Mouse (Mus musculus) embryonic facial prominence, embryonic 15.5 days (tissue): ENCODE measurements around the gene Parp4. TPM values are rescaled to one million over a fixed set of nuclear protein-coding genes. Genes with fewer than 3 reads are reported as not detected.

Experiments used
- ATAC-seq: fragments of 200-750 bp; cut with Nextera tagmentation; 2 replicates; pipeline ENCODE4 v1.8.0; 2017; ENCODE audit warnings: low read depth, moderate TSS enrichment; ENCODE audit not compliant: insufficient number of reproducible peaks, low FRiP score, low TSS enrichment
- H3K27ac ChIP-seq: fragments of 300-500 bp; sonication (generic); replicated peaks from 2 replicates; pipeline ENCODE4 v1.5.1; 2015; ENCODE audit warnings: mild to moderate bottlenecking, inconsistent platforms
- H3K27me3 ChIP-seq: fragments of 300-500 bp; sonication (generic); 2 replicates; pipeline ENCODE4 v1.6.1; 2015; ENCODE audit warnings: inconsistent platforms
- H3K36me3 ChIP-seq: fragments of 300-500 bp; sonication (generic); 2 replicates; pipeline ENCODE4 v1.6.1; 2015; ENCODE audit warnings: mild to moderate bottlenecking, inconsistent platforms
- H3K4me1 ChIP-seq: fragments of 300-500 bp; sonication (generic); 2 replicates; pipeline ENCODE4 v1.6.1; 2015; ENCODE audit warnings: inconsistent platforms
- H3K4me2 ChIP-seq: fragments of 300-500 bp; sonication (generic); replicated peaks from 2 replicates; pipeline ENCODE4 v1.6.1; 2015; ENCODE audit warnings: mild to moderate bottlenecking, inconsistent platforms
- H3K4me3 ChIP-seq: fragments of 300-500 bp; sonication (generic); replicated peaks from 2 replicates; pipeline ENCODE4 v1.5.1; 2015; ENCODE audit warnings: mild to moderate bottlenecking, inconsistent platforms
- H3K9ac ChIP-seq: fragments of 300-500 bp; sonication (generic); 2 replicates; pipeline ENCODE4 v1.6.1; 2015; ENCODE audit warnings: inconsistent platforms
- H3K9me3 ChIP-seq: fragments of 300-500 bp; sonication (generic); replicated peaks from 2 replicates; pipeline ENCODE4 v1.6.1; 2016; ENCODE audit warnings: inconsistent platforms
- WGBS: fragments of 180-500 bp; shearing (Covaris S2); methylation state at CpG from one replicate; pipeline ENCODE4 v1.1.7; 2015; 5-methylcytosine and 5-hydroxymethylcytosine counted together
- polyA plus RNA-seq: library from polyadenylated mRNA; unstranded; fragments of >200 nt; fragmentation: Nextera tagmentation; extraction: Ambion mirVana; gene quantifications from 2 replicates; pipeline ENCODE4 v1.2.1, GENCODE M21; 2015

The Parp4 gene
- polyA plus RNA-seq, result 4.2 and 4.7 TPM in 2 replicates

DNA sequence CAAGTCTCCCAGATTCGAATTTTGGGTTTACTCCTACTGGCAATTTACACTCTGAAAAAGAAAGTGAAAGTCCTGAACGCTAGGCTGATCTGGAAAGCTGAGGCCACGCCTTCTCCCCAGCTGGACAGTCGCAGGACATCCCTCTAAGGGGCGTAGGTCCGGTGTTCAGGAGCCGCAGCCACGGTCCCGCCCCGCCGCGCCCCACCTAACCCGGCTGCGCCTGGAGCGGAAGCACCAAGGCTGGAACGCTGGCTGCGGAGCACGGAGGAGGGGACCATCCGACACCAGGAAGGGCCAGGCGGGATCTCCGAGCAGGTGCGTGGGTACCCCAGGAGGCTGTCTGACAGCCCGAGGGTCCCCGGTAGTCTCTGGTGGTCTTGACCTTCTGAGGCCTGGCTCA is at the start of gene Parp4, which contains the start of gene Cenpj:
TSS of gene Parp4 (plus strand) at position 204 of the 400 bp plus-strand sequence.
TSS of gene Cenpj (minus strand) at position 10 of the 400 bp plus-strand sequence.
- Histone ChIP-seq H3K4me2 (peak within 1 kb of the TSS; percentile 76), H3K36me3 (no peaks in the 10 kb centered on the region), H3K9ac (peak within 1 kb of the TSS; percentile 48), H3K9me3 (no peaks in the 10 kb centered on the region), H3K4me3 (peak within 1 kb of the TSS; percentile 60), H3K4me1 (peaks cover 11% of the 10 kb centered on the region), H3K27ac (0 out of 2 replicates have a peak within 1 kb of the TSS, but pooled peaks have one; percentile 44), H3K27me3 (no peaks in the 10 kb centered on the region)
- 2% methylated on average over 24 of the region's 24 CpGs for WGBS
- ATAC-seq, result no peak

DNA sequence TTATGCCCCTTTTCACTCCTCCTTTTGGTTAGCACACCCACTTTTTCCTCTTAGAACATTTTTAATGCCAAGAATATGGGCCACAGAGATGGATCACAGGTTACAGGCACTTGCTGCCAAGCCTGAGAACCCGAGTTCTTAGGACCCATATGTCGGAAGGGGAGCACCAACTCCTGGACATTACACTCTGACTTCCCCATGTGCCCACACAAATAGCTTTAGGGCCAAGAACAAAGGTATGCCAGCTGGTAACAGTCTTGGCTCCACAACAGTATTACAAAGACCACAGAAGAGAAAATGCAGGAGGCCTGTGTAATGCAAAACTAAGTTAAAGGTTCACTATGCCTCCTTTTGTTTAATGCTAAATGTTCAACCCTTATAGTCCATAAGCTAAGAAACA is 44.6 kb upstream of the Parp4 start:
- Histone ChIP-seq H3K9ac (no peak overlapping the region), H3K4me3 (no peak overlapping the region), H3K4me1 (no peaks in the 10 kb centered on the region), H3K4me2 (no peak overlapping the region), H3K9me3 (no peaks in the 10 kb centered on the region), H3K36me3 (peaks cover 28% of the 10 kb centered on the region), H3K27me3 (no peaks in the 10 kb centered on the region), H3K27ac (no peak overlapping the region)
- no peak for ATAC-seq
- WGBS, result 79% methylated on average over 2 of the region's 2 CpGs

DNA sequence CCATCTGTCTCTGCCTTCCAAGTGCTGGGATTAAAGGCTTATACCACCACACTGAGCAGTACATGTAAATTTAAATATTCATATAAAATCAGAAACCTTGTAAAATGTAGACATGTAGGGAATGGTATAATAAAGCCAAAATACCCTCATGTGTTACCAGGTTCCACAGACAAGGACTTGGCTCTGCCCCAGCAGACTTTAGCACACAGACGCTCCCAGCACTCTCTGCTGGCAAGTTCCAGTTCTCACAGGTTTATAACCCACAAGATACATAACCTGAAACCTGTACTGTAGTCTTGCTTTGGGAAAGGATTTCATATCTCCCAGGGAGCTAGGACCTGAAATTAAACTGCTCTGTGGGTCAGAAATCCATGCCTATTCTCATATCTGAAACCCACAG is 30.5 kb upstream of the Parp4 start:
- H3K4me1 ChIP-seq, result no peaks in the 10 kb centered on the region
- H3K27me3 ChIP-seq, result no peaks in the 10 kb centered on the region
- 79% methylated on average over 1 of the region's 1 CpGs for WGBS
- H3K4me2 ChIP-seq, result no peak overlapping the region
- H3K4me3 ChIP-seq, result no peak overlapping the region
- ATAC-seq, result no peak
- H3K9me3 ChIP-seq, result no peaks in the 10 kb centered on the region
- H3K36me3 ChIP-seq, result no peaks in the 10 kb centered on the region
- H3K9ac ChIP-seq, result no peak overlapping the region
- H3K27ac ChIP-seq, result no peak overlapping the region

DNA sequence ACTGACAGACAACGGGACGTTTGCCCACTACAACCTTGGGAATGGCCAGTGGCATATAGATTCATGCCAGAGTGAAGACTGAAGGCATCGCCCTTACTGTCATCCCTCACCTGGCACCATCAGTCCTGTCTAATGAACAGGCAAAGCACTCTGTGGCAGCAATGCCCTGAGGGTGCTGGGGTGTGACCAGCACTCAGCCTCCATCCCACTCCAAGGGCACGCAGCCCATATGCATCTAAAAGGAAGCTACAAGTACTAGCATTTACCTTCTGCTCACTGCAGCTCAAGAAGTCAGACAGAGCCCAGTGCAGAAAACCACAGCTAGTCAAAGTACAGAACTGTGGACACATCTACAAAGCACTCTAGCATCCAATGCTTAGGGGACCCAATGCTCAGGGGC is 29.9 kb upstream of the Parp4 start:
- H3K4me1 ChIP-seq, result no peaks in the 10 kb centered on the region
- no peaks in the 10 kb centered on the region for H3K36me3 ChIP-seq
- no peaks in the 10 kb centered on the region for H3K27me3 ChIP-seq
- no peak overlapping the region for H3K4me2 ChIP-seq
- no peaks in the 10 kb centered on the region for H3K9me3 ChIP-seq
- ATAC-seq, result no peak
- H3K9ac ChIP-seq, result no peak overlapping the region
- H3K27ac ChIP-seq, result no peak overlapping the region
- WGBS, result 91% methylated on average over 4 of the region's 4 CpGs
- no peak overlapping the region for H3K4me3 ChIP-seq

DNA sequence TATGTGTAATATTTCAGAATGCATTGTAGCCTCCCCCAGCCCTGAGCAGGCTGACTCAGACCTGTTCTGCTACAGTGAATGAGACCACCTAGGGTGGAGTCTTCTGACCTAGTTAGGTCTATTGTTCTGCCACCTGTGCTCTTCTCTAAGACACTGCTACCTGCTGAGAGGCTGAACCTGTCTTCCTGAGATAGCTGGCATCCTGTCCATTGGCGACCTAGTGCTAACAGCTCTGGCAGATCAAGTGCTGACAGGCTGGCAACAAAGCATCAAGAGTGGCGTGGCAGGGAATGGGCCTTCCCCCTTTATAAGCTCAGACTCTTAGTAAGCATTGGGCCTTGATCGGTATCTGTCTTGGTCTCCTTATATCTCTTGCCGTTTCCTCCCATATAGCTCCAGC is 24.5 kb upstream of the Parp4 start:
- no peak overlapping the region for H3K4me2 ChIP-seq
- no peak overlapping the region for H3K9ac ChIP-seq
- no peaks in the 10 kb centered on the region for H3K4me1 ChIP-seq
- 89% methylated on average over 4 of the region's 4 CpGs for WGBS
- H3K27me3 ChIP-seq, result no peaks in the 10 kb centered on the region
- H3K4me3 ChIP-seq, result no peak overlapping the region
- H3K36me3 ChIP-seq, result peaks cover 30% of the 10 kb centered on the region
- ATAC-seq, result no peak
- H3K9me3 ChIP-seq, result no peaks in the 10 kb centered on the region
- no peak overlapping the region for H3K27ac ChIP-seq

DNA sequence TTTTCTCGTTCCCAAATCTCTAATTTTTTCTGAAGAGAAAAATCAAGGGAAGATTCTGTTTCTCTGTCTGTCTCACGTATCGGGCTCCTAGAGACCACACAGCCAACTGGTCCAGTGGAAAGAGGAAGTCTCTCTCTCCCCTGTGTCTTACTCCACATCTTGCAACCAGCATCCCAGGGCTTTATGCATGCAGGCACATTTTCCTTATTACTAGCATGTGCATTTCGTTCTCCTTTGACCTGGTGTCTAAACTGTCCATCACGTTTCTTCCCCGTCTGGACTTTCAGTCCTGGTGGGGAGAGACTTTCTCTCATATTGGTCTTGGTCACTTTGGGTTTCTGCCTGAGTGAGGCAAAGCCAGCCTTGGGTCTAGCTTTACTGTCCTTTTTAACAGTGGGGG is 22.5 kb upstream of the Parp4 start:
- Histone ChIP-seq H3K27ac (no peak overlapping the region), H3K4me3 (no peak overlapping the region), H3K4me2 (no peak overlapping the region), H3K9me3 (no peaks in the 10 kb centered on the region), H3K36me3 (peaks cover 30% of the 10 kb centered on the region), H3K9ac (no peak overlapping the region), H3K27me3 (no peaks in the 10 kb centered on the region), H3K4me1 (no peaks in the 10 kb centered on the region)
- ATAC-seq, result no peak
- 77% methylated on average over 6 of the region's 6 CpGs for WGBS

DNA sequence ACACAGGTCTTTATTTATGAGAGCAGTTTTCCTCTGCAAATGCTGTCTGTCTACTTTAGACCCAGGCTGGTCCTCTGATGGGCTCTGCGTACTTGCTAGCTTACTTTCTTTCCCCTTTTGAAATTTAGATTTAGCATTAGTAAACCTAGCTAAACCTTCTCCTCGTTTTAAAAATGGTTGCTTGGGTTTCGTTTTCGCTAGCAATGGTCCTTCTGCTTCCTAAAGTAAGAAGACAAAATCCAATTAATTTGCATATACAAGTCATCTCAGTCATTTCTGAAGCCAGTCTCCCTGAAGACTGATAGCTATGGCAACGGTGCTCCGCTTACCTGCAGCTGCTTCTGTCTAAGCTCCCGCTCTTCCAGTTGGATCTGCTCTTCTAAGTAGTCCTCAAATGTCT is 22.1 kb upstream of the Parp4 start:
- Histone ChIP-seq H3K27ac (no peak overlapping the region), H3K4me2 (no peak overlapping the region), H3K4me3 (no peak overlapping the region), H3K4me1 (no peaks in the 10 kb centered on the region), H3K36me3 (peaks cover 30% of the 10 kb centered on the region), H3K9me3 (no peaks in the 10 kb centered on the region), H3K9ac (no peak overlapping the region), H3K27me3 (no peaks in the 10 kb centered on the region)
- 91% methylated on average over 7 of the region's 7 CpGs for WGBS
- no peak for ATAC-seq

DNA sequence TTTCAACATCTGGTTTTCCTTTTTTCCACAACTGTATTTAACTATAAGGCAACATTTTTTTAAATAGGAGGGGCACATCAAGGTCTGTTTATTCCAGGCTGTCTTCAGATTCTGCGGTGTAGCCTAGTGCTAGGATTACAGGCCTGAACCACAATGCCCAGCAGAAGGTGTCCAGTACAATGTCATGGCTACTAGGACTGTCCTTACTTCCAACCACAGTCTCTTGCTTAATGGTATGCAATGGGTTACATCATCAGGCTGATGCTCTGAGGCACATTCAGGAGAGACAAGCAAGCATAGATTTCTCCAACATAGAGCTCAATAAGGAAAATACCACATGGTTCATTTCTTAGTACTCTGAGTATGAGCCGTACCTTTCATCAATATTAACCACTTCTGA is 20.7 kb upstream of the Parp4 start:
- Histone ChIP-seq H3K27ac (no peak overlapping the region), H3K4me2 (no peak overlapping the region), H3K4me3 (no peak overlapping the region), H3K9me3 (no peaks in the 10 kb centered on the region), H3K4me1 (no peaks in the 10 kb centered on the region), H3K9ac (no peak overlapping the region), H3K27me3 (no peaks in the 10 kb centered on the region), H3K36me3 (peaks cover 30% of the 10 kb centered on the region)
- no peak for ATAC-seq
- 90% methylated on average over 2 of the region's 2 CpGs for WGBS

DNA sequence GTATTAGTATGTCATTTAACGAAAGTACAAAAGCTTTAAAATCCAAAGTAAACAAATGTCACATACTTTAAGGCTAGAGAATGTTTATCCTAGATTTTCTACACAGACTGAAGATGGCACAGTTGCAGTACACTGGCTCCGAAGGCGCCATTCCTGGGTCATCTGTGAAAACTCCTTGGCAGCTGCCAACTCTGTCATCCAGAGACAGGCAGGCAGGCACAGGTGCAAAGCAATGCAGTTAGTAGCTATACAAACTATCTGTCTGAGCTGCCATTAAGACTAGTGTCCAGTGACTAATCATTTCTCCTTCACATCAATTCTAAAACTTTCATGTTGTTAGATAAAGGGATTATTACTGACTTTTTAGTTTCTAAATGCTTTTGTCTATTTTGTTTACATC is 16.3 kb upstream of the Parp4 start:
- Histone ChIP-seq H3K27ac (no peak overlapping the region), H3K9me3 (no peaks in the 10 kb centered on the region), H3K27me3 (no peaks in the 10 kb centered on the region), H3K4me1 (no peaks in the 10 kb centered on the region), H3K36me3 (peaks cover 16% of the 10 kb centered on the region; the same call in 1 of the 2 replicates), H3K4me3 (no peak overlapping the region), H3K4me2 (no peak overlapping the region), H3K9ac (no peak overlapping the region)
- no peak for ATAC-seq
- 85% methylated on average over 3 of the region's 3 CpGs for WGBS

DNA sequence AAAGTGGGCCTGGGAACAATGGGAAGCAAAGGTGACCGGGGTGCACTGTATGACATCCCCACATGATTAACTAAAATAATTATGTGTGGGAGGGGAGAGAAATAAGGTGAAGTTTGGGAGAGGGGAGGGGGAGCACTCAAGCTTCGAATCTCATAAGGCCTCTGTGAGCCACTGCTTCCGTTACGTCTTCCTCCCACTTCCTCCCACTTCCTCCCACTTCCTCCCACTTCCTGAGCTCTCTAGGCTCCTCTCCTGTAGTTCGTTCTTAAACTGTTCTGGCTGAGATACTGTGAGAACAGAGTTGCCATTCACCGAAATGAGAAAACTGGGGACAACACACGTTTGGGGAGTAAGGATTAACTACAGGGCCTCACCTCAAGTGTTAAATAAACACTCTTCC is 7.9 kb upstream of the Parp4 start:
- Histone ChIP-seq H3K4me3 (no peak overlapping the region), H3K36me3 (0 out of 2 replicates have a peak, but pooled peaks cover 12% of the 10 kb centered on the region), H3K9me3 (no peaks in the 10 kb centered on the region), H3K4me2 (no peak overlapping the region), H3K27me3 (no peaks in the 10 kb centered on the region), H3K27ac (no peak overlapping the region), H3K4me1 (0 out of 2 replicates have a peak, but pooled peaks cover 3% of the 10 kb centered on the region), H3K9ac (no peak overlapping the region)
- WGBS, result 74% methylated on average over 7 of the region's 7 CpGs
- no peak for ATAC-seq

DNA sequence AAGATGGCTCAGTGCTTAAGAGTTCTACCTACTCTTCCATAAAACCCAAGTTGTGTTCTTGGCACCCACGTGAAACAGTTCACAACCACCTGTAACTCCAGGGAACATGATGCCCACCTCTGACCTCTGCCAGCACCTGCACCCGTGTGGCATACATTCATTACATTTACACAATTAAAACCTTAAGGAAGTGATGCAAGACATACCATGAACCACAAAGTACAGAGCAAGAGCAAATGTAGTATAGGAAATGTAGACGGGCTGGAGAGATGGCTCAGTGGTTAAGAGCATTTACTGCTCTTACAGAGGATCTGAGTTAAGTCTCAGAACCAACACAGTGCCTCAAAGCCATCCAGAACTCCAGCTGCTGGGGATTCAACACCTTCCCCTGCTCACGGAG is 6.4 kb upstream of the Parp4 start:
- 0 out of 2 replicates have a peak, but pooled peaks cover 3% of the 10 kb centered on the region for H3K4me1 ChIP-seq
- no peak overlapping the region for H3K27ac ChIP-seq
- no peaks in the 10 kb centered on the region for H3K27me3 ChIP-seq
- 0 out of 2 replicates have a peak, but pooled peaks cover under 1% of the 10 kb centered on the region for H3K36me3 ChIP-seq
- 74% methylated on average over 4 of the region's 4 CpGs for WGBS
- no peak overlapping the region for H3K4me2 ChIP-seq
- no peak overlapping the region for H3K4me3 ChIP-seq
- H3K9me3 ChIP-seq, result no peaks in the 10 kb centered on the region
- ATAC-seq, result no peak
- no peak overlapping the region for H3K9ac ChIP-seq

DNA sequence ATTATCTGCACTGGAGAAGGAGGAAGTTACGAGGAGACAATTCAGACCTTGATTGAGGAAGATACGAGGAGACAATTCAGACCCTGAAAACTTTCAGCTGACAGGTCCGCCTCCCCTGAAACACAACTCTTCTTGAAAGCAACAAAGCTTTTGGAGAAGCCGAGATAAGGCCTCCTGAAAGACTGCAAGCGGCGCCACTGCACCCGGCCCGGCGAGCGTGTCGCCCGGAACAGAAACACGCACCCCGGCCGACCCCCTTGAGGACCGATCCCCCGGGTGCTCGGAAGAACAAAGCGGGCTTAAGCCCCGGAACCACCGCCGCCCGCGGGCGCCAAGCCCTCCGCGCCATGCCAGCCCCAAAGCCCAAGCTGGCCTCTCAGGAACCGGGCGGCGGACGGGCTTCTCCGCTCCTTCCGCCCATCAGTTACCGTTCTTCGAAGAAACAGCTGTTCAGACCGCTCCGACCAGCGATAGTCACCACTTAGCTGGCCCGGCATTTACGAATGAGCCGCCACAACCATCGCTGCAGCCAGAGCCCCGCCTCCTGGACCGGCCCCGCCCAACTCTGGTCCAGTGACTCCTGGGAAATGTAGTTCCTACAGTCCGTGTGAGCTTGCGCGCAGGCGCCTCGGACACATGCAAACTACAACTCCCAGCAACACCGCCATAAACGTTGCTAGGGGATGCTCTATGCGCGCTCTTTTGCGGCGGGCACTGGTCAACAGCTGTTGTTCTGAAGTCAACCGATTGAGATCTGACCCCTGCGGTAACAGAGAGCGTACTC is 3.9 kb upstream of the Parp4 start:
- peaks cover 11% of the 10 kb centered on the region for H3K4me1 ChIP-seq
- under 1% methylated on average over 59 of the region's 59 CpGs for WGBS
- H3K27me3 ChIP-seq, result no peaks in the 10 kb centered on the region
- H3K4me2 ChIP-seq, result peak overlapping the region; percentile 80
- H3K27ac ChIP-seq, result peak overlapping the region; percentile 63; the same call in 1 of the 2 replicates
- peak overlapping the region; percentile 57 for H3K9ac ChIP-seq
- H3K9me3 ChIP-seq, result no peaks in the 10 kb centered on the region
- peak overlapping the region; percentile 89 for H3K4me3 ChIP-seq
- ATAC-seq, result peak; percentile 99
- H3K36me3 ChIP-seq, result no peaks in the 10 kb centered on the region
